Mouse (Mus musculus): ENCODE measurements around the gene Samhd1.

GRCm38 (mm10) chr2:157121766-157122165, 13.3 kb downstream of the Samhd1 start:
- TF ChIP-seq HCFC1 (IDR thresholded peaks at IDR 0.05; ENCODE audit: borderline replicate concordance, insufficient read depth, low read length) (no peak), ZNF384 (IDR thresholded peaks at IDR 0.05; ENCODE audit: low read depth, low read length) (no peak), CHD2 (IDR thresholded peaks at IDR 0.05; ENCODE audit: low read depth, low read length) (no peak)
